Mouse (Mus musculus) C2C12 (cell line): ENCODE data around the gene Tspan9. TPM values are rescaled to one million over a fixed set of nuclear protein-coding genes. Genes with fewer than 3 reads are reported as not detected.

ENCODE experiments used
- H3K27me3 ChIP-seq: one replicate; pipeline ENCODE4 v1.6.1; 2011; ENCODE audit not compliant: control insufficient read depth, insufficient read depth, insufficient read length
- H3K36me3 ChIP-seq: one replicate; pipeline ENCODE4 v1.6.1; 2011; ENCODE audit not compliant: control insufficient read depth, insufficient read depth
- H3K4me3 ChIP-seq: one replicate; pipeline ENCODE4 v1.5.1; 2011; ENCODE audit warnings: mild to moderate bottlenecking, control low read depth; ENCODE audit not compliant: poor library complexity, insufficient read depth, severe bottlenecking
- H3K79me2 ChIP-seq: one replicate; pipeline ENCODE4 v1.6.1; 2011; ENCODE audit not compliant: control insufficient read depth, insufficient read depth
- H3K79me3 ChIP-seq: one replicate; pipeline ENCODE4 v1.6.1; 2011; ENCODE audit warnings: low read depth, control low read depth
- H3ac ChIP-seq: one replicate; pipeline ENCODE3; 2011; ENCODE audit warnings: low read depth; ENCODE audit not compliant: control insufficient read depth, insufficient read length
- CEBPB ChIP-seq: IDR thresholded peaks from one replicate; pipeline ENCODE4 v1.6.1; 2011; ENCODE audit warnings: low read depth, mild to moderate bottlenecking, control low read depth, moderate library complexity
- CTCF ChIP-seq: IDR thresholded peaks from one replicate; pipeline ENCODE4 v1.5.1; 2011; ENCODE audit not compliant: control insufficient read depth, insufficient read depth, insufficient read length
- FOSL1 ChIP-seq: IDR thresholded peaks from one replicate; pipeline ENCODE4 v1.8.0; 2011; ENCODE audit warnings: mild to moderate bottlenecking, low read length; ENCODE audit not compliant: poor library complexity, insufficient read depth, severe bottlenecking
- MAX ChIP-seq: IDR thresholded peaks from one replicate; pipeline ENCODE4 v1.6.1; 2011; ENCODE audit warnings: mild to moderate bottlenecking, control low read depth
- MYOD1 ChIP-seq: IDR thresholded peaks from one replicate; pipeline ENCODE4 v1.6.1; 2011; ENCODE audit warnings: low read depth; ENCODE audit not compliant: control insufficient read depth, insufficient read length
- MYOG ChIP-seq: IDR thresholded peaks from one replicate; pipeline ENCODE4 v1.6.1; 2011; ENCODE audit not compliant: control insufficient read depth, insufficient read length; ENCODE audit errors: extremely low read depth
- USF1 ChIP-seq: IDR thresholded peaks from one replicate; pipeline ENCODE4 v1.6.1; 2011; ENCODE audit warnings: low read depth, mild to moderate bottlenecking, control low read depth, moderate library complexity
- long read RNA-seq, 2 experiments: library from polyadenylated mRNA; unstranded; transcript quantifications; one replicate each; pipeline ENCODE4 v2.0.0; 2019 to 2020
- polyA plus RNA-seq: library from polyadenylated mRNA; unstranded; fragments of >200 nt; fragmentation: generic; extraction: Trizol; gene quantifications from one replicate; pipeline ENCODE4 v1.2.1, GENCODE M21; 2012; ENCODE audit warnings: missing spikeins

Tspan9 gene
- 57.6 TPM for polyA plus RNA-seq
- long read RNA-seq, experiment 1, transcript Tspan9-201 (9 exons, 1,405 nt) = major isoform, 7 of 33 reads
- long read RNA-seq, experiment 1, partial matches to known transcripts = 5 of 33 reads
- long read RNA-seq, experiment 1, other reads (novel, unspliced or antisense) = 21 of 33 reads
- long read RNA-seq, experiment 2, transcript Tspan9-201 (9 exons, 1,405 nt) = major isoform, 80 of 510 reads
- long read RNA-seq, experiment 2, partial matches to known transcripts = 344 of 510 reads
- long read RNA-seq, experiment 2, other reads (novel, unspliced or antisense) = 83 of 510 reads

DNA sequence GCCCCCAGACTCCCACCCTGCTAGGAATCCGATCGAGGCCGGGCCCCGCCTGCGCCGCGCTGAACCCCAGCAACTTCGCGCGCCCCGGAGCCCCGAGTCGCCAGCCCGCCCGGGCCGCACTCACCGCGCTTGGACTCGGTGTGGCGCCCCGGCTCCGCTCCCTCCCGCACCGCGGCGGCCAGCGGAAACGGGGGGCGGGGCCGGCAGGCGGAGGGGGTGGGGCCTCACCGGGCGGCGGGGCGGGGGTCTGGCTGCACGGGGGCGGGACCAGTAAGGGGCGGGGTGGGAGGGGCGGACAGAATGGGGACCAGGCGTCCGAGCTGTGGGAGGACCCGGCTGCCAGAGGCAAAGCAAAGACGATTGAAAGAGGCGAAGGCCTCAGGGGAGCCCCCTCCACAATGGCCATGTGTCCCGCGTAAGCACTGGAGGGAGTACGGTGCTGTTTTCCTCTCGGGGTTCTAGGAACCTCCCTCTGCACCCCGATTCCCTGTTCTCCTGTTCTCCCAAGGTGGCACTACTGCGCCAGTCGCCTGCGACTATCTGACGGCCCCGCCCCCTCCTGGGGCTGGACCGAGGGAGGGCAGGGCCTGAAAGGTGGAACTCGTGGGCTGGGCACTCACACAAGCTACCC lies at the start of gene Tspan9:
Gene Tspan9, minus strand, starts transcription at position 205 of the 631 bp plus-strand sequence.
- H3K36me3 ChIP-seq = no peaks in the 10 kb centered on the region
- H3K4me3 ChIP-seq = peak within 1 kb of the TSS; percentile 34
- TF ChIP-seq USF1 (no peak), CEBPB (no peak), FOSL1 (no peak), MYOD1 (no peak), MAX (no peak), MYOG (no peak), CTCF (no peak)
- peak within 1 kb of the TSS; percentile 76 for H3ac ChIP-seq
- no peaks in the 10 kb centered on the region for H3K27me3 ChIP-seq
- no peaks in the 10 kb centered on the region for H3K79me3 ChIP-seq
- H3K79me2 ChIP-seq = no peaks in the 10 kb centered on the region

DNA sequence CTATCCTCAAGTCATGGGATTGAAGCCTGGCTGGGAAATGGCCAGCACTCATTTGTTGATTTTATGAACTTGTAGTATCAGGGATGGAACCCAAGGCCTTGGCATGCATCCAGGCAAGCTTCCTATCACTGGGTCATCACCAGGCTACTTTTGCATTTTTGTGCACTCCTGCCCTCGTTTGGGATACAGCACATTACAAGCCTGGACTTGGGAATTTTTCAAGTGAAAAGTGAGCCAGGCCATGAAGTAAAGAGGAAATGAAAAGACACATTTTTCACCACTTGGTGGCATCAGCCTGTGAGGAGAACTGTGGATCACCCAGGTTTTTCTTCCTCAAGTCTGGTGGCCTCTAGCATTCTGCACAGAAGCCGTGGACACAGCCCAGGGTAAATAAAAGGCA lies 40.1 kb upstream of the Tspan9 start:
- H3K4me3 ChIP-seq = no peak overlapping the region
- TF ChIP-seq USF1 = no peak
- no peak for TF ChIP-seq MYOD1
- TF ChIP-seq FOSL1 = no peak
- no peak for TF ChIP-seq CTCF
- no peak overlapping the region for H3ac ChIP-seq
- H3K36me3 ChIP-seq = no peaks in the 10 kb centered on the region
- peaks cover 9% of the 10 kb centered on the region for H3K27me3 ChIP-seq
- H3K79me3 ChIP-seq = no peaks in the 10 kb centered on the region
- no peaks in the 10 kb centered on the region for H3K79me2 ChIP-seq

DNA sequence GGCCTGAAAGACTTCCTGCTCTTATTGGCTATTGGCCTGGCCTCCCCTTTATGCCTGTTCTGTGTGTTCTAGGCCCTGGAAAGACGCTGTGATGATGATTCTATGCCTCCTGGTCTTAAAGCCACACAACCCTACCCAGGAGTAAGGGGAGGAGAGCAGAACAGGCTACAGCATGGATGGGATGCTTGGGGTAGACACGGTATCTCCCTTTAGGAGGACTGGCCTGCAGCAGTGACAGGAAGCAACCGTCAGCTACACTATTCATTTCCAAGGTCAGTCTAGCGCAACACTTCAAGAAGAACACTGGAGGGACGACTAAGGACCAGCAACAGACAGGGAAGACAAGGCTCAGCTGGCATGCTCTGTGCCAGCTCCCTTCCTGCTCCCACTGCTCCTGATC lies 37.8 kb upstream of the Tspan9 start:
- H3K79me2 ChIP-seq = no peaks in the 10 kb centered on the region
- H3K4me3 ChIP-seq = no peak overlapping the region
- TF ChIP-seq CTCF = no peak
- no peak for TF ChIP-seq MYOG
- H3K27me3 ChIP-seq = peaks cover 4% of the 10 kb centered on the region
- H3ac ChIP-seq = no peak overlapping the region
- H3K36me3 ChIP-seq = no peaks in the 10 kb centered on the region
- H3K79me3 ChIP-seq = no peaks in the 10 kb centered on the region

DNA sequence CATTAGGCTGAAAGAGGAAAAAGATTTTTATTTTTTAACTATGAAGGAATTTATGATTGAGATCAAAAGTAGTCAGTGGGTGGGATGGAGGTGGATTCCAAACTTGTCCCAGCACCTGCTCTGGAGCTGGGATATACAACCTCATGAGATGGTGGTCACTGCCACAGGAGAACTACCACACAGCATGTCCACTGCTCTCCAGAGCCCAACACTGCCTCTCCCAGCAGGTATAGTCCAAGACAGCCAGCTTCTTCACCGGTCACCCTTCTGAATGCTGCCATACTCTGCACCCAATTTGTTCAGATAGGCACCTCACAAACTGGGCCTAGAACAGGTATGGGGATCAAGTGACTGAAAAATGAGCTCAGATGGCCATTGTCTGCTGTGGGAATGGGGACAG lies 36.3 kb upstream of the Tspan9 start:
- Histone ChIP-seq H3K27me3 (peaks cover 4% of the 10 kb centered on the region), H3K79me3 (no peaks in the 10 kb centered on the region), H3K36me3 (no peaks in the 10 kb centered on the region), H3ac (no peak overlapping the region), H3K79me2 (no peaks in the 10 kb centered on the region), H3K4me3 (no peak overlapping the region)
- TF ChIP-seq CTCF (no peak), MYOG (no peak), USF1 (no peak), MYOD1 (no peak), FOSL1 (no peak), CEBPB (no peak), MAX (no peak)

DNA sequence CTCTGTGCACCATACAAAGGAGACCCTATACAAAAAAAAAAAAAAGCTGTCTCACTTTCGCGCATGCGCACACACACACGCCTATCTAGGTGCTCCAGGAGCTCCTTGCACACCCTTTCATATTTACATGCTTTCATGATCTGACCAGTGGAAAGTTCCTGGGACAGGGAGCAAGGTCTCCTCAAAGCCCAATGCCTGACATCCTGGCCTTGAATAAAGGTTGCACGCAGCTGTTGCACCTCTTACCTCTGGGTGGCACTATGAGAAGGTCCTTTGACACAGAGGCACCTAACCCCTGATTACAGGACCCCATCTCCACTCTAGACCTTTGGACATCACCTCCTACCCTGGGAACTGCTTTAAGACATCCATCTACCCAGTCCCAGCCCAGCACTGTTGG lies 35.9 kb upstream of the Tspan9 start:
- no peaks in the 10 kb centered on the region for H3K79me2 ChIP-seq
- no peak overlapping the region for H3K4me3 ChIP-seq
- peaks cover 4% of the 10 kb centered on the region for H3K27me3 ChIP-seq
- H3K36me3 ChIP-seq = no peaks in the 10 kb centered on the region
- no peak overlapping the region for H3ac ChIP-seq
- TF ChIP-seq MAX = no peak
- H3K79me3 ChIP-seq = no peaks in the 10 kb centered on the region

DNA sequence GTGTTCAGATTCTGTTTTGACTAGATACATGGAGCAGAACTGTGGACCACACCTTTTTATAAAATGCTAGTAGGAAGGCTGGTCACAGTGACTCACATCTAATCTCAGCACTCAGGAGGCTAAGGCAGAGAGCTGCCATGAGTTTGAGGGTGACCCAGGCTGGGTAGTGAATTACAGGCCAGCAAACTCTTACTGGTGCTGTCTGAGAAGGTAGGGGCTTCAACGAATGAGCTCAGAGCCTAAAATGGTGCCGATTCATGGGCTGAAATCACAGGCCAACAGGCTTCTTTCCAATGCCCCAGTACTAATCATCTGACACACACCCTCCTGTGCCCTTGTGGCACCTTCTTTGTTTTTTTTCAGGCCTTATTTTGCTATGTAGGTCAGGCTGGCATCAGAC lies 35.3 kb upstream of the Tspan9 start:
- H3ac ChIP-seq = no peak overlapping the region
- no peaks in the 10 kb centered on the region for H3K36me3 ChIP-seq
- peaks cover 4% of the 10 kb centered on the region for H3K27me3 ChIP-seq
- H3K4me3 ChIP-seq = no peak overlapping the region
- no peak for TF ChIP-seq CTCF
- no peak for TF ChIP-seq MAX
- TF ChIP-seq USF1 = no peak
- TF ChIP-seq FOSL1 = no peak
- no peak for TF ChIP-seq MYOG
- H3K79me3 ChIP-seq = no peaks in the 10 kb centered on the region
- no peaks in the 10 kb centered on the region for H3K79me2 ChIP-seq
